Mouse (Mus musculus) fat pad, adult 2 months (tissue): ENCODE measurements at regions not wholly inside any gene's neighbourhood (a gene's known extent, or its start where the extent isn't known, plus 50 kb on each side); places are given as distances from the start of the nearest gene placed in this dataset.
A peak's percentile ranks its signal among the peaks of the same experiment; 100 is the strongest.
"Not testable (repeated sequence)": the region's sequence is repeated elsewhere in the genome, so short reads cannot be mapped to it uniquely, and the experiment has no call there.

Experiments
- DNase-seq: peaks from one replicate; pipeline ENCODE4 v3.0.0-alpha.2; 2011; ENCODE audit warnings: low read depth, low spot score; ENCODE audit errors: extremely low read depth

GRCm38 (mm10) chr5:148662281-148662741 is 109.7 kb upstream of the Ubl3 start:
- no peak for DNase-seq

DNA sequence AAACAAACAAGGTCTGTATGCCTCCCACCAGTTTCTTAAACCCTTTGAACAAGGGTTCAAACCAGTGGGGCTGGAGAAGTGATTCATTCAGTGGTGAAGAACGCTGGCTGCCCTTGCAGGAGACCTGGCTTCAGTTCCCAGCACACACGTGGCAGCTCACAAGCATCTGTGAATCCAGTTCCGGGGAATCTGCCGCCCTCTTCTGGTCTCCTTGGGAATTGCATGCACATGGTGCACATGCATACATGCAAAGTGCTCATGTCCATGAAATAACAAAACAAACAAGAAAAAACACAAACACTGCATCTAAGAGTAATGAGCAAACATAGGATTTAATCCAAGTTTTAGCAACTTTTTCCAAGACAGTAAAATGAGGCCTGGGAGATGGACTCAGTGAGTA is 108.5 kb upstream of the Ubl3 start:
- no peak for DNase-seq

DNA sequence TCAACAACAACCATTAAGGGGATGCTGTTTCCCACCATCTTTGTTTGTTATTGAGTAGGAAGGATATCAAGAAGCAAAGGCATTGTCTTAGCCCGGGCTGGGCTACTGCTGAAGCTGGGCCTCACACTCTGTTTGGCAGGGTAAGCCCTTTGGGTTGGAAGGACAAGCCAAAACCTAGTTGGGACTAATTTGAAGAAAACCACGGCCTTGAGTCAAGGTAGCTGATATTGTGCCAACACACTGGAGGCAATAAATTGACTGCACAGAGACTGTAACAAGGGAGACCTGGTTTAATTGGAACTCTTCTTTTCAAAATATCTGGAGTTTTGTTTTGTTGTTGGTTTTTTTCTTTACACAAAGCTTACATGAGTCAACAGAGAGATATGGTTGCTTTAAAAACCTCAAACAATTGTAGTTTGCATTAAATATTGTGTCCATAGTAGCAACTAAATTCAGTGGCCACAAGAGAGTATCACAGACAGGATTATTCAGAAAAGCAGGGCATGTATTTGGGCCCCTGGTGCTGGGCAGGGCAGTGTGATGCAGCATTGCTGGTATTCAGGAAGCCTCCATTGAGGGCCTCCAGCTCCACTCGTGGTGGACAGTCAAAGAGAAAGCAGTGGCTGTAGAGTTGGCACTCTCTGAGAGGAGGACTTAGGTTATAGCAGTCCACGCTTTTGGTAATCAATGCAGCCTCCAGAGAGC is 105.5 kb upstream of the Ubl3 start:
- DNase-seq: no peak

DNA sequence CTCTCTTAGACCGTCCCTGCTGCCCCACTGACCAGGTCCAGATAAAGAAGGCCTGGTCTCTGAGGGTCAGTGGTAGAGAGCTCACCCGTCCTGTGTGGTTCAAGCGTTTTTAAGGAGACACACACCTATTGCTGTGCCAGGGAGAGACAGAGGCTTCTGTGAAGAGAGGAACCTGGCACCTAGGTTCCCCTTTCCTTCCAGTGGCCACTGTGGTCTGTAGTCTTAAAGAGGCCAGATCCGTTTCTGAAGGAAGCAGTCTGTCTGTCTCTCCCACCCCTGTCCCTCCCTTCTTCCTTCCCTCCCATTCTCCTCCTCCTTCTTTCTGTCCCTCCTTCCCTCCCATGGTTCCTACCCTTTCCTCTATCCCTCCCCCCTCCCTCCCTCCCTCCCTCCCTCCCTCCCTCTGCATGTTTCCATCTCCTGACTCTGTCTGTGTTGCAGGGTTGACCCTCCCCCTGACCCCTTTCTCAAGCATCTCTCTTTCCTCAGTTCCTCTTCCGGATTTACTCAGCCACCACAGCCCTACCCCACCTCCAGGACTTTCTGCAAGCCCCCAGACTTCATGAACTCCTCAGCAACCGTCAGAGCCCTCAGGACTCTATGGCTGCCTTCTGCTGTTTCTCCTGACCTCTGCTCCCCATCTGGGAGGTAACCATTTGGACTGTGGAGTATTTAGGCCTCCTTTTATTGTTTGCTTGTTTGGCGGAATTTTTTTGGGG is 100.1 kb upstream of the Ubl3 start:
- no peak for DNase-seq

DNA sequence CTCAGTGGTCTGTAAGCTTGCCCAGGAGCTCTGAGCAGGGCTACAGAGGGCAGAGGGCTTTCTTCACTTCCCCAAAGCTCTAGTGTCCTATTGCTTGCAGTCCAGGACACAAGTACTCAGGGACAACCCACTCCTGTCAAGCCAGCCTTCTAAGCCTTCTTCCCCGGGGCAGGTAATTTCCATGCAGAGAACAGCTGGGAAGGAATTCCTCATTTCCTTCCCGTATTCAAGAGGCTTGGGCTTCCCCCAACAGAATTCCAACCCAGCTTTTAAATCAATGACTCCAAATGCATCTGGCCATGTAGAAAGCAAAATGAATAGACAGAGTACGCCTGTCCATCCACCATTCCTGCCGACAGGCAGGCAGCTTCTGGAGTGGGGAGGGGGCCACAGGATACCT is 99.1 kb upstream of the Ubl3 start:
- no peak for DNase-seq

DNA sequence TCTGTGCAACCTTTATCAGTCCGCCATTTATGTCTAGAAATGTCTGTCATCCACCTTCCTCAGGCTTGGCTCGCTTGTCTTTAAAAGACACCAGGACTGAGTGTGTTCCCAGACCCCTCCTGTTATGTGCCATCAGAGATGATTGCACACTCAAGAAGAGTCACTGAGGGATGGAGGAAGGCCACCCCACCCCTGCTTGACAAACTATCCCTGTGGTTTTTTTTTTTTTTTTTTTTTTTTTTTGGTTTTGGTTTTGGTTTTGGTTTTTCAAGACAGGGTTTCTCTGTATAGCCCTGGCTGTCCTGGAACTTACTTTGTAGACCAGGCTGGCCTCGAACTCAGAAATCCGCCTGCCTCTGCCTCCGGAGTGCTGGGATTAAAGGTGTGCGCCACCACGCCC is 97.0 kb upstream of the Ubl3 start:
- DNase-seq: not testable (repeated sequence)

DNA sequence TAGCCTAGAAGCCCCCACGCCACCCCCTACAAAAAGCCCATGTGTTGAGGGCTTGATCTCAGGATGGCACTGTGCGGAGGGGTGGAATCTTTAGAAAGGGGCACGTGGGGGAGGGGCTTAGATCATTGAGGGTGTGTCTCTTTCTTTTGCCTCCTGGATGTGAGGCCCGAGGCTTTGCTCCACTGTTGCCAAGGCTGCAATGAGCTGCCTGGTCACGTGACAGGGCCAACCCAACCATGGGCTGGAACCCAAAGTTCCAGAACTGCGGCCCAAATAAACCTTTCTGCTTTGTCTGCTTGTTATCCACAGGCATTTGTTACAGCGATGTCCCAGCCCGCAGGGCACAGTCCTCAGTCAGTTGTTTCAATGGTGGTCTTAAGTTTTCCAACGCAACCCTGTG is 96.5 kb upstream of the Ubl3 start:
- no peak for DNase-seq

GRCm38 (mm10) chr5:148647644-148648043 is 95.1 kb upstream of the Ubl3 start:
- DNase-seq: no peak

- no peak for DNase-seq
These were observed 93.2 kb upstream of the Ubl3 start for GRCm38 (mm10) chr5:148645772-148646171.

DNA sequence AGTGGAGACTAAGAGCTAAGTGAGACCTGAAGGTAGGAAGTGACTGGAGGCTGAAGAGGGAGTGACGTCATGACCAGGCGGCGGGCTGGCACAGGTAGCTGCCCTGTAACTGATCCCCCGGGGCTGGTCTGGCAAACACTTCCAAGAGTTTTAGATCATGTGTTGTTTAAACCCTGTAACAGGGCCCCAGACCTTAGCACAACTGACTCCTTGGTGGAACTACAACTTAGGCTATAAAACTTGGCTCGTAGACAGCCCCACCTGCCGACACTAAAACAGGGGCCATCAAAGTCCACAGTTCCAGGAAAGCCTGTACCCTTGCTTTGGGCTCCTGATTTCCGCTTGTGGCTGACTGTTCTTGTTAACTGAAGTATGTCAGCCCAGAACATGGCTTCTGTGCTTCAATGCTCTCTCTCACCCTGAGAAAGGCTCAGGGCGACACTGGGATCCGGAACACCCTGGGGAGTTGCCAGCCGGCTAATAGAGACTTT is 92.6 kb upstream of the Ubl3 start:
- no peak for DNase-seq

DNA sequence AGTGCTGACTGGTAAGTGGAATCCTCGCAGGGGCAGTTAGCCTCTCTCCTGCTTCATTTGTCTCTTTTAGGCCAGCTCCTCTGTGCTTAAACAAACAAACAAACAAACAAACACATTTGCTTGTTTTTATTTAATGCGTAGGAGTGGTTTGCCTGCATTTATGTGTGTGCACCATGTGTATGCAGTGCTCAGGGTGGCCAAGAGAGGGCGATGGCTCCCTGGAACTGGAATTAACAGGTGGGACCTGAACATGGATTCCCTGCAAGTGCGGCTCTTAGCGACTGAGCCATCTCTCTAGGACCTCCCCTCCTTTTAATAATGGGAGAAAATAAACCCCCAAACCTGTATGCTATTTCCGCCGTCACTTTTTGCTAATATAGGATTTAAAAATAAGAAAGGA is 91.8 kb upstream of the Ubl3 start:
- DNase-seq: no peak

DNA sequence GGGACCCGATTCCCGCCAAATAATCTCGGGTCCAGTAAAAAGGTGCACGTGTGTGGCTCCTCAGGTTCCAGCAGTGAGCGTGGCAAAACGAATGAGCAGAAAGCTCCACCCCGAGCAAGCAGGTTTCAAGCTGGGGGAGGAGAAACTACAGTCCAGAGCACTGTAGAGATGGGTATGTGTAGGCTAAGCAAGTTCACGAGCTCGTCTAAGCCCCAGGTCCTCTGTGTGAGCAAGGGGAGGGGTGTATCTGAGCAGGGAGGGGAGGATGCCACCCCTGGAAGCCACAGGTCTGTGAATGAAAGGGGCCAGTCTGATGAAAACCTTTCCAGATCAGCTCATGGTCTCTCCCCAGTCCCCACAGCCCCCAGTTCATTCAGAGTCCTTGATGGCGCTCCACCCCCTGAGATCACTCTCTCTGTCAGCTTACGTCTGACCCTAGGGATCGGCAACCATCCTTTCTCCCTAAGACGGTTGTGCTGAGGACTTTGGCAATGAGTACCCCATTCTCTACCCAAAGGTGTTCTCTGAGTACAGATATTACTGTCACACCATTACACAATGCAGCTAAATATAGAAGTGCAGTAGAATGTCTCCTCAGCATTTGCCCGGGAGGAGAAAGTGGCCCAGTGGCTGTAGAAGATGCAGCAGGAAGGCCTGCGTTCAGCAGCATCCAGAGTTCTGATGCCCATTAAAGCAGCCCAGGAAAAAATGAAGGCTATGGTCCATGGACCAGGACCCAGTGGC is 89.2 kb upstream of the Ubl3 start:
- DNase-seq: no peak

DNA sequence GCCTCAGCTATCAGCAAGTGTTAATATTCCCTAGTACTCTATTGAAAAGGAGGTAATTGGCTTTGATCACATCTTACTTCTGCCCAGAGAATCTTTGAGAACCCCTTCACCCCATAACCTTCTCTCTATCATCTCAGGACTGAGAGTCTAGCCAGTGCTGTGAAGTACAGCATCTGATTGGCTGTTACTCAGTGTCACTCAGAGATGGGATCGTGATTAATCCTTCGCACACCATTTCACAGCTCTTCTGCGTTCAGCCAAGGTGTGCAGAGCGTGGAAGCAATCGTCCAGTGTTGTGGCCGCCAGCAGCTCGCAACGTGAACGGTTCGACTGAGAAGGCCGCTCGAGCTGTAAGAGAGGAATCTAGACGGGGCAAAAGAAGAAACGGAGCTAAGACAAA is 87.9 kb upstream of the Ubl3 start:
- no peak for DNase-seq

DNA sequence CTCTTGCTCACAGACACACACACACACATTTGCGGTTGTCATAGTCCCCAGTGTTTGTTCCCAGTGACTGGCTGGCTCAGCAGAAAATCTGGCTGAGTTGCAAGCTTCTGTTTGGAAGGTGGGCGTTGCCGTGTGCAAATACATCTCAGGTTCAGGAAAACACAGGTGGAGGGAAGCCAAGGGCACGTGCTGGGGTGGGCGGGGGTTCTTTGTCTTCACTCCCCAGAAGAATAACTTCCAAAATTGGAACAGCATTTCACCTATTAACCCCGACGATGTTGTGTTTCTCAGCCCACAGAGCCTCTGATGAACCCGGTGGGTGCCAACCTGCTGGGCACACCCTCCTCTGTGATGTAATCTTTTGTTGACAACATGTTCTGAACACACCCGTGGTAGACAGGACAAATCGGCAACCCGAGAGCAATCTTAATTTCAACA is 82.3 kb upstream of the Ubl3 start:
- DNase-seq: peak; percentile 2

DNA sequence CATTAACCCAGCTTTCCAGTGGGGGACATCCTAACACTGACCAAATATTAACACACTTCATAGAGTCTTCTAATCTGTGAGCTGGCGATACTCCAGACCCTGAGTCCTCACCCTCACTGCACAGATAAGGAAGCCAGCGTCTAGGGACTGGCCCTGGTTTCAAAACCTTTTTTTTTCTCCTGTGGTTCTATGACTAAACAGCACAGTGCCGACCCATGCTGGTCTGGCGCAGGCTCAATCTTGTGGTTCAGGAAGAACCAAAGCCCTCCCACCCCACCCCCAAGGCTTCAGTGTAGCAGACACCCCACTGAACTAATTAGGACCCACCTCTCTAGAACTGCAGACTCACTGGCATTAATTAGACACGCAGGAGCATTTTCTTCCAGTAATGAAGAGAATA is 81.4 kb upstream of the Ubl3 start:
- no peak for DNase-seq

DNA sequence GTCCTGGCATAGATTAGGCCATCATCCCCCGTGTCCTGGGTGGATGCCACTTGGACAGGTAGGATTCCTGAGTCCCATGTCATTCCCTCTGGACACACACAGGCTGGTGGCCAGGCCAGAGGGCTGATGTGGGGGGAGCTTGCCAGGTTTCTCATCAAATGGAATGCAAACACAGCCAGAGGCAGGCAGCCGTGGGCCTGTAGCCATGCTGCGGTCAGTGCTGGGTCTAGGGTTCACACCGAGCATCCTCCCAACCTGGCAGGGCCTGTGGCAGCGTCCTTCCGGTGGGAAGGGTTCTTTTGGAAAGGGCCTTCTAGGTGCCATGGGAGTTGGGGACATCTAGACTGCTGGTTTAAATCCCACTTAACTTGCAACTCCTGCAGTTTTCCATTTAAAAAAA is 80.7 kb upstream of the Ubl3 start:
- no peak for DNase-seq

GRCm38 (mm10) chr5:148632516-148633170 is 80.1 kb upstream of the Ubl3 start:
- no peak for DNase-seq

DNA sequence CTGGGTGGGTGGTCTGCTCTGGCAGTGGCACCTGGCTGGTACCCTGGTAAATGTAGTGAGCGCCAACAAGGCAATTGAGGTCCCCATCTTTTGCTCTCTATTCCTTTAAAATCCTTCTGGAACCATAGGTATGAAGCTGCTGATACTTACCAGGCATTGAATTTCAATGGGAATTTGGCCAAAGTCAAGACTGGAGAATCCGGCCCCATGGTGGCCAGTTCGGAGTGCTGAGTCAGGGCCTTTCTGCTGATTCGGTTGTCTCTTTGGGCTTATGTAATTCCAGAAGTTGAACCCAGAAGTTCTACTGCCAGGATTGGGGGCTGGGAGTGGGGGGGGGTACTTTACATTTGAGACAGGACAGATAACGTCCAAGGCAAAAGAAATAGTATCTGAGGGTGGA is 79.0 kb upstream of the Ubl3 start:
- no peak for DNase-seq

DNA sequence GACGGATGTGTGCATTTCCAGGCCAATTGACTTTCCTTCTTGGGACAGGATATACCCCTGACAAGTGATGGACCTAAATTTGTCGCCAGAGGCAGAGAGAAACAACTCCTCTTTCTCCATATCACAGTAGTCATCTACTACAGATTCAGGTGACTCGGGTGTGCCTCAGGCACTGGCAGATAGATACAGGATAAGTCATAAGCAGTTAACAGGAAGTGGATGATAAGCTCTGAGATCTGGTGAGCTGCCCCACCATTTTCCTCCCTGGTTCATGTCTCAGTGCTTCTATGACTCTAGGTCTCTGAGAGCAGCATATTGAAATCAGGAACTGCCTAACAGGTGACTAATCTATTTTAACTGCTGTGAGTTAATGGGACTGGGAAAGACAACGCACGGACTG is 73.4 kb upstream of the Ubl3 start:
- no peak for DNase-seq

GRCm38 (mm10) chr5:148624649-148625405 is 72.2 kb upstream of the Ubl3 start:
- DNase-seq: no peak
